Mouse (Mus musculus) MEL (cell line): ENCODE measurements at regions not wholly inside any gene's neighbourhood (a gene's known extent, or its start where the extent isn't known, plus 50 kb on each side); places are given as distances from the start of the nearest gene placed in this dataset.

ENCODE experiments used
- DNase-seq: peaks from one replicate; pipeline ENCODE4 v3.0.0; 2011; ENCODE audit warnings: low read depth, low spot score
- H3K27ac ChIP-seq: 2 replicates; pipeline ENCODE4 v1.5.1; 2012; ENCODE audit warnings: low read depth, mild to moderate bottlenecking, control low read depth, low read length, moderate library complexity; ENCODE audit not compliant: control insufficient read depth
- H3K27me3 ChIP-seq, 2 experiments: fragments of 150-350 bp in 1 of 2; sonication (generic) in 1 of 2; 2 replicates each; pipeline ENCODE4 v1.6.1; 2012; ENCODE audit warnings: low read length in 2 of 2, mild to moderate bottlenecking in 2 of 2, improper control_type of control experiment in 1 of 2, moderate library complexity in 1 of 2; ENCODE audit not compliant: insufficient read depth in 2 of 2, control insufficient read depth in 1 of 2
- H3K36me3 ChIP-seq, 2 experiments: 2 replicates each; pipeline ENCODE4 v1.6.1; 2012 to 2014; ENCODE audit warnings: low read length in 2 of 2, improper control_type of control experiment in 1 of 2, inconsistent platforms in 1 of 2, mild to moderate bottlenecking in 1 of 2; ENCODE audit not compliant: insufficient read depth in 2 of 2, control insufficient read depth in 1 of 2
- H3K4me1 ChIP-seq, 2 experiments: fragments of 150-350 bp in 1 of 2; sonication (generic) in 1 of 2; 2 replicates each; pipeline ENCODE4 v1.6.1; 2012; ENCODE audit warnings: low read length in 2 of 2, improper control_type of control experiment in 1 of 2, mild to moderate bottlenecking in 1 of 2; ENCODE audit not compliant: insufficient read depth in 2 of 2, control insufficient read depth in 1 of 2
- H3K4me3 ChIP-seq, 2 experiments: fragments of 150-350 bp in 1 of 2; sonication (generic) in 1 of 2; 2 replicates each; pipeline ENCODE4 v1.5.1; 2012; ENCODE audit warnings: low read depth in 2 of 2, low read length in 2 of 2, mild to moderate bottlenecking in 2 of 2, moderate library complexity in 2 of 2, control low read depth in 1 of 2, improper control_type of control experiment in 1 of 2; ENCODE audit not compliant: control insufficient read depth in 1 of 2, insufficient read depth in 1 of 2
- H3K79me2 ChIP-seq: 2 replicates; pipeline ENCODE4 v1.6.1; 2012; ENCODE audit warnings: mild to moderate bottlenecking, low read length, moderate library complexity; ENCODE audit not compliant: control insufficient read depth, poor library complexity, insufficient read depth
- H3K9ac ChIP-seq: 2 replicates; pipeline ENCODE4 v1.6.1; 2012; ENCODE audit warnings: low read depth, mild to moderate bottlenecking, control low read depth, low read length, moderate library complexity; ENCODE audit not compliant: control insufficient read depth, poor library complexity, severe bottlenecking
- H3K9me3 ChIP-seq: fragments of 150-350 bp; sonication (generic); replicated peaks from 2 replicates; pipeline ENCODE4 v1.6.1; 2012; ENCODE audit warnings: mild to moderate bottlenecking, low read length, improper control_type of control experiment, moderate library complexity; ENCODE audit not compliant: insufficient read depth
- BHLHE40 ChIP-seq: IDR thresholded peaks from 2 replicates; pipeline ENCODE4 v1.6.1; 2012; ENCODE audit warnings: low read depth, mild to moderate bottlenecking, inconsistent platforms, low read length, improper control_type of control experiment, borderline replicate concordance
- CHD2 ChIP-seq: IDR thresholded peaks from 2 replicates; pipeline ENCODE4 v1.6.1; 2011; ENCODE audit warnings: low read length, improper control_type of control experiment
- CTCF ChIP-seq, 3 experiments: IDR thresholded peaks in 2 of 3; conservative IDR thresholded peaks in 1 of 3; 2 replicates each; pipeline ENCODE4 v1.5.1; 2011 to 2012; ENCODE audit warnings: low read length in 3 of 3, low read depth in 2 of 3, mild to moderate bottlenecking in 2 of 3, improper control_type of control experiment in 1 of 3, inconsistent platforms in 1 of 3, mixed read lengths in 1 of 3, moderate library complexity in 1 of 3; ENCODE audit not compliant: control insufficient read depth in 1 of 3, insufficient read depth in 1 of 3, poor library complexity in 1 of 3, severe bottlenecking in 1 of 3
- EP300 ChIP-seq, 2 experiments: IDR thresholded peaks; 2 replicates each; pipeline ENCODE4 v1.6.1; 2011; ENCODE audit warnings: improper control_type of control experiment in 2 of 2, low read length in 2 of 2, low read depth in 1 of 2, mild to moderate bottlenecking in 1 of 2
- ETS1 ChIP-seq: IDR thresholded peaks from 2 replicates; pipeline ENCODE4 v1.6.1; 2012; ENCODE audit warnings: low read depth, mild to moderate bottlenecking, inconsistent platforms, low read length, improper control_type of control experiment, moderate library complexity
- GATA1 ChIP-seq: IDR thresholded peaks from 2 replicates; pipeline ENCODE4 v1.6.1; 2011; ENCODE audit warnings: low read depth, low read length, improper control_type of control experiment
- JUND ChIP-seq: IDR thresholded peaks from 2 replicates; pipeline ENCODE4 v1.6.1; 2011; ENCODE audit warnings: low read depth, mild to moderate bottlenecking, improper control_type of control experiment, low read length
- MAFK ChIP-seq: IDR thresholded peaks from 2 replicates; pipeline ENCODE4 v1.6.1; 2011; ENCODE audit warnings: low read depth, mild to moderate bottlenecking, low read length, improper control_type of control experiment, borderline replicate concordance
- MAX ChIP-seq: IDR thresholded peaks from 2 replicates; pipeline ENCODE4 v1.6.1; 2011; ENCODE audit warnings: low read length, improper control_type of control experiment
- MAZ ChIP-seq: IDR thresholded peaks from 2 replicates; pipeline ENCODE4 v1.6.1; 2012; ENCODE audit warnings: low read depth, mild to moderate bottlenecking, inconsistent platforms, low read length, improper control_type of control experiment
- MXI1 ChIP-seq: IDR thresholded peaks from 2 replicates; pipeline ENCODE4 v1.6.1; 2011; ENCODE audit warnings: mild to moderate bottlenecking, low read depth, low read length, improper control_type of control experiment
- MYC ChIP-seq: IDR thresholded peaks from 2 replicates; pipeline ENCODE4 v1.6.1; 2011; ENCODE audit warnings: low read depth, mild to moderate bottlenecking, low read length, improper control_type of control experiment, moderate library complexity
- NELFE ChIP-seq: IDR thresholded peaks from 2 replicates; pipeline ENCODE4 v1.6.1; 2011; ENCODE audit warnings: low read depth, low read length, improper control_type of control experiment
- NRF1 ChIP-seq: IDR thresholded peaks from 2 replicates; pipeline ENCODE4 v1.6.1; 2014; ENCODE audit warnings: low read depth, mild to moderate bottlenecking, inconsistent platforms, low read length, improper control_type of control experiment, moderate library complexity; ENCODE audit not compliant: poor library complexity, insufficient read depth, severe bottlenecking
- POLR2A ChIP-seq, 2 experiments: IDR thresholded peaks; 2 replicates each; pipeline ENCODE4 v1.6.1; 2011 to 2012; ENCODE audit warnings: low read length in 2 of 2, mild to moderate bottlenecking in 2 of 2, control low read depth in 1 of 2, improper control_type of control experiment in 1 of 2, low read depth in 1 of 2, moderate library complexity in 1 of 2; ENCODE audit not compliant: control insufficient read depth in 1 of 2, insufficient read depth in 1 of 2, poor library complexity in 1 of 2
- POLR2AphosphoS2 ChIP-seq: IDR thresholded peaks from 2 replicates; pipeline ENCODE4 v1.6.1; 2011; ENCODE audit warnings: low read length, improper control_type of control experiment
- RAD21 ChIP-seq: IDR thresholded peaks from 2 replicates; pipeline ENCODE4 v1.6.1; 2011; ENCODE audit warnings: mild to moderate bottlenecking, low read depth, low read length, improper control_type of control experiment
- RCOR1 ChIP-seq: IDR thresholded peaks from 2 replicates; pipeline ENCODE4 v1.6.1; 2012; ENCODE audit warnings: low read depth, mild to moderate bottlenecking, inconsistent platforms, low read length, improper control_type of control experiment
- SMC3 ChIP-seq: IDR thresholded peaks from 2 replicates; pipeline ENCODE4 v1.6.1; 2011; ENCODE audit warnings: low read depth, low read length, improper control_type of control experiment
- TBP ChIP-seq: IDR thresholded peaks from 2 replicates; pipeline ENCODE4 v1.8.0; 2011; ENCODE audit warnings: low read depth, low read length, improper control_type of control experiment
- ZC3H11A ChIP-seq: IDR thresholded peaks from 2 replicates; pipeline ENCODE4 v1.6.1; 2012; ENCODE audit warnings: low read depth, mild to moderate bottlenecking, inconsistent platforms, low read length, improper control_type of control experiment
- ZMIZ1 ChIP-seq: IDR thresholded peaks from 2 replicates; pipeline ENCODE4 v1.6.1; 2012; ENCODE audit warnings: low read depth, mild to moderate bottlenecking, inconsistent platforms, low read length, improper control_type of control experiment, moderate library complexity

DNA sequence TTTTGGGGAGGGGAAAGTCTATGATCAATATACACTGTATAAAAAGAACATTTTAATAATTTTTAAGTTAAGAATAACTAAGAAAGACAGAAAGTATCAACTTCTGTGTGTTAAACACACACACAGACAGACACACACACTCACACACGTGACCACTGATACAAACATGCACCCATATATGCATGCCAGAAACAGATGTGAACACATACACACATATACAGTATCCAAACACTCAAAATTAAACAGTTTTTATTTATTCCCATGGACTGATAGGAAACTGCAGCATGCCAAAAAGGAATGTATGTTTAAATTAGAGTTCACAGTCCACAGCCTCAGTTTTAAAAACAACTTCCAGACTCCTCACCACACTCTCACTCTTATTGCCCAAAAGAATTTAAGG, 203.4 kb upstream of the Tbl1x start:
- H3K4me3 ChIP-seq: no peak overlapping the region
- no peak overlapping the region for H3K27ac ChIP-seq
- H3K79me2 ChIP-seq: no peaks in the 10 kb centered on the region
- no peaks in the 10 kb centered on the region for H3K9me3 ChIP-seq
- H3K4me1 ChIP-seq: no peaks in the 10 kb centered on the region
- no peak for TF ChIP-seq RCOR1
- TF ChIP-seq MXI1: no peak
- no peak for TF ChIP-seq GATA1
- TF ChIP-seq CHD2: no peak
- TF ChIP-seq BHLHE40: no peak
- no peak for TF ChIP-seq EP300 (IDR thresholded peaks at IDR 0.05; ENCODE audit: low read depth in 1 of 2, low read length in 2 of 2)
- TF ChIP-seq ETS1: no peak
- no peak for TF ChIP-seq POLR2A (IDR thresholded peaks at IDR 0.05; ENCODE audit: control insufficient read depth in 1 of 2, insufficient read depth in 1 of 2, low read depth in 1 of 2, low read length in 2 of 2, poor library complexity in 1 of 2)
- no peak for TF ChIP-seq NRF1
- TF ChIP-seq JUND: no peak
- no peak for TF ChIP-seq RAD21
- no peaks in the 10 kb centered on the region for H3K36me3 ChIP-seq
- DNase-seq: no peak
- no peak overlapping the region for H3K9ac ChIP-seq
- H3K27me3 ChIP-seq: no peaks in the 10 kb centered on the region

DNA sequence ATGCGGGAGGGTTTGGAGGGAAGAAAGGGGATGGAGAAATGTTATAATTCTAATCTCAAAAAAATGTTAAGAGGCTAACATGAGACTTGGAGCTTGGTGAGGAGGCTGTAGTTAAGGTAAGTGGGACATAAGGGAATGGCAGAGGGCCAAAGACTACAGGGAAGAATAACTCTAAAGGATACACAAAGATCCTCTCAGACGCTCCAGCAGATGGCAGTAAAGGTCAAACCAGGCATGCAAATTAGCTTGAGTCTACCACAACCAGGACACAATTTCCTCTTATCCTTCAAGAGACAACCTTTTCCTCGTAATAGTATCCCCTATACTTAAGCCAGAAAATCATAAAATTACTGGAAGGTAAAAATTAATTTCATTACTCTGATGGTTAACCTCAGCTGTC, 196.4 kb upstream of the Tbl1x start:
- Histone ChIP-seq H3K9ac (no peak overlapping the region), H3K79me2 (no peaks in the 10 kb centered on the region), H3K27ac (no peak overlapping the region), H3K4me3 (no peak overlapping the region), H3K4me1 (no peaks in the 10 kb centered on the region), H3K36me3 (no peaks in the 10 kb centered on the region), H3K9me3 (no peaks in the 10 kb centered on the region), H3K27me3 (no peaks in the 10 kb centered on the region)
- peak; percentile 52 for DNase-seq
- peak; percentile 77 for TF ChIP-seq ZC3H11A
- no peak for TF ChIP-seq NRF1
- no peak for TF ChIP-seq MAFK
- no peak for TF ChIP-seq ETS1
- TF ChIP-seq TBP: no peak
- peak; percentile 71 for TF ChIP-seq RAD21
- TF ChIP-seq SMC3: peak; percentile 78
- TF ChIP-seq MYC: no peak
- peak; percentile 31 to 63 (median 37); a peak in 5 of 6 replicates for TF ChIP-seq CTCF (IDR thresholded peaks at IDR 0.05 in 2 of 3, conservative IDR thresholded peaks at IDR 0.05 in 1 of 3; ENCODE audit: control insufficient read depth in 1 of 3, insufficient read depth in 1 of 3, low read depth in 2 of 3, low read length in 3 of 3, poor library complexity in 1 of 3, severe bottlenecking in 1 of 3)
- TF ChIP-seq MAZ: no peak
- no peak for TF ChIP-seq NELFE
- TF ChIP-seq MAX: no peak
- no peak for TF ChIP-seq POLR2AphosphoS2
- TF ChIP-seq ZMIZ1: no peak
